Mouse (Mus musculus) regulatory T cell (primary cell): ENCODE measurements around the gene Abhd4.

ENCODE experiments used
- in situ Hi-C: fragments of 300-600 bp; cut with MboI, MseI; formaldehyde crosslinking; loops from one replicate; pipeline ENCODE4 v1.15.1; 2025; ENCODE audit warnings: high pct_unique_total_duplicates

Abhd4 gene

DNA sequence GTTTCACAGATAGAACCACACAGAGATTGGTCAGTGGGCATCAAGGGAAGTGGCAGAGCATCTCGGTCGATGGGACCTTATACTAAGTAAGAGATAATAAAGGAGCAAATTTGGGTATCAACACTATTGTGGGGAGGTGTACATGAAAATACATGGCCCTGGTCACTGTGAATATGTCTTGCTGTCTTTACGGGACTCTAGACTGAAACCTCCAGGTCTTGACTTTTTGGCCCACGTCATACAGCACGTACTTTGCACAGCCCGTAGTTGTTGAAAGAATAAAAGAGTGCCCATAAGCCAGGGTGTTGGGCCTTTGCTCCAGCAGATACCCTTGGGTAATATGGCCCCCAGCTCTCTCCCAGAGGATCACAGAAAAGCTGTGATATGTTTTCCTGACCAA lies 32.3 kb upstream of the Abhd4 start:
- in situ Hi-C loops = loop anchor here (25.0 kb wide), 1 partner anchor 1909 kb away; the partner anchor contains the start of gene Mettl3

DNA sequence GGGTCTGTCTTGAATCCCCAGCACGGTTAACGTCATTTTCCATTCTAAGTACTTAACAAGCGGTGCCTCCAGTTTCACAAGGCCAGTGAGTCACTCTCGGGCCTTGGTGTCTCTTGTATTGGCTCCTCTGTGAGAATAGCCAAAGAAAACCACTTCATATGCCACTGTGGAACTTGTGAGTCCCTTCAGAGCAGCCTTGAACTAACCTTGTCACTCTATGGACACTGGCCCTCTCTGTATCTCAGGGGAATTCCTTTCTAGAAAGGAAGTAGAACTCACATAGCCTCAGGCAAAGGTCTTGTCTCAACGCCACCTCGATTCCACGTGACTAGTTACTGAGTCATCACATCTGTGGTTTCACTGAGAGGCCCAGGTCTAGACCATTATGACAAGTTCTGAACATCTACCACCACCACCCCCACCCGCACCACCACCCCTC lies 31.7 kb upstream of the Abhd4 start:
- in situ Hi-C loops = loop anchor here (25.0 kb wide), 1 partner anchor 1910 kb away; the partner anchor contains the start of gene Mettl3

DNA sequence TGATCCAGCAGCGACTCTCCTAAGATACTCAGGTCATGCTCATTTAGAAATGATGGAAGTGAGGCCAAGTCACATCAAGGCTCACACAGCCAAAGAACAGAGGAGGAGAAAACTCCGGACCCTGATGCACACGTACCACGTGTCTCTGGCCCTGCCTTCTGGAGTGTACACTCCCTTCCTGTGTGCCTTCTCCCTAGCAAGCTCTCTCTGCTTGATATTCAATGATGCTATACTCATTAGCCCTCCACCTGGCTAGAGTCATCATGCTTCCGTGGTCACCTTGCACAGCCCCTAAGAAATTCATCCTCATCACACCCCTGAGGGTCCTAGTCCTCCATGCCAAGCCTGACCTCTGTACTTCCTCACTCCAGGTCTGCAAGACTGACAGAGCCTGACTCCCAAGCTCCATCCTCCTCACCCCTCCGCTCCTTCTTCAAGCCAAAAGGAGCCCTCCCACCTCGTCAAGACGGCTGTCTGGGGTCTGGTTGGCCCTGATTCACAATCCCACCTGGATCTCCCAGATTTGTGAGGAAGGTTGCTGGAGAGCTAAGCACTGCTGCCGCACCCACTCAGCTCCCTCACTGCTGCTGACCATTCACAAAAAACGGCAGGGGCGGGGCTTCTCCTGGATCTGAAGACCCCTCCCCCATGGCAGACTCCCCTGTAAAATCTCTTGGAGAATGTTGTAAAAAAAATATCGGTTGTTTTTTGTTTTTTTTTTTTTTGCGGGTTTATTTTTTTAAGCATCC lies 30.5 kb upstream of the Abhd4 start:
- in situ Hi-C loops = loop anchor here (25.0 kb wide), 1 partner anchor 1911 kb away; the partner anchor contains the start of gene Mettl3

DNA sequence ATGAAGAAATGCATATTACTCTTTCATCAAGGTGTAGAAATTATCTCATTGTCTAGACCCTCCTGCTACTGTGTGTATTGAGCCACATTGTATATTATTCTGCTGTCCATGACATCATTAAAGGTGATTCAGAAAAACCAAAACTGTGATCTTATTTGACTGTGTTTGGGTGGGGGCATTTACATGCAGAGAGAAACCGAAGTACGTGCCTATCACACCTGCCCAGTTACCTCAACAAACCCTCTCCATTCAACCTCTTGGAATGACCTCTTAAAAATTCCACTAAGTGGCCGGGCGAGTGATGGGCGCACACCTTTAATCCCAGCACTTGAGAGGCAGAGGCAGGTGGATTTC lies 29.9 kb upstream of the Abhd4 start:
- in situ Hi-C loops = loop anchor here (25.0 kb wide), 1 partner anchor 1912 kb away; the partner anchor contains the start of gene Mettl3

DNA sequence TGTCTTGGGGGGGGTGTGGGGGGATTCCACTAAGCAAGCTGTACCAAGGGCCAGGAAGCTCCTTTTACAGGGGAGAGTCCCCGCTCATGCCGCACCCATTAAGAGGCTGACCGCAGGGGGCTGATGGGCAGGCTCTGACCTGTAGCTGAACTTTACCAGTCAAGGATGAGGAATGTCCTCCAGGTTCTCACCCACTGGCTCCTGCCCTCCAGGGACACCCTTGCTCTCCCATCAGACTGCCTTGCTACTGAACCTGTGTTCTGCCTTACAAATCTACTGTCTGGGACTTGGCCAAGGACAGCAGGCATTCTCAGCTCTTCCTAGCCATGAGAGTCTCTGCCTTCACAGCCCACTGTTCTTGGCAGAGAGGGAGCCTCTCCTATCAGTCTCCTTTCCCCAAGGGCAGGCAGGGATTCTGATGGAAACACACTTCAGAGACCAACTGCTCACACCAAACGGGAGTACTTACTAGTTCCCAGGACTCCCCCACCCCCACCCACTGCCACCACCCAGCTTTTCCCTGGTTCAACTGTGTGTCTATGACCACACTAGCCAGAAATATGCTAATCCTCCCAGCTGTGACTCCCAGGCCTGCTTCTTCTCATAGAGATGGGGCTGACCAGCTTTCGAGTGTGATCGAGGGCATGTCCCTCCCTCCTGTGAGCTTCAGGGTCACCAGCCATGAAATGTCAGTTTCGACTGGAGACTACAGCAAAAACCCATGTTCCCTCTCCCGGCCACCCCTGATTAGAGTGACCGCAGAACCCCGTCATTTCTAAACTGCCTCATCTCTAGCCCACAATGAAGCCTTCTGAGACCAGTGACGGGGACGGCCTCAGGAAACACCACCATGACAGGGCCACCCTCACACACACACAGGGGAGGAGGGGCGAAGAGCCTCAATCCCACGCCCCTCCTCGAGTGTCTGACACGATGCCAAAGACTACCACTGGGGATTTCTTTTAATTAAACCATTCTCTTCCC lies 29.2 kb upstream of the Abhd4 start:
- in situ Hi-C loops = loop anchor here (25.0 kb wide), 1 partner anchor 1912 kb away; the partner anchor contains the start of gene Mettl3

DNA sequence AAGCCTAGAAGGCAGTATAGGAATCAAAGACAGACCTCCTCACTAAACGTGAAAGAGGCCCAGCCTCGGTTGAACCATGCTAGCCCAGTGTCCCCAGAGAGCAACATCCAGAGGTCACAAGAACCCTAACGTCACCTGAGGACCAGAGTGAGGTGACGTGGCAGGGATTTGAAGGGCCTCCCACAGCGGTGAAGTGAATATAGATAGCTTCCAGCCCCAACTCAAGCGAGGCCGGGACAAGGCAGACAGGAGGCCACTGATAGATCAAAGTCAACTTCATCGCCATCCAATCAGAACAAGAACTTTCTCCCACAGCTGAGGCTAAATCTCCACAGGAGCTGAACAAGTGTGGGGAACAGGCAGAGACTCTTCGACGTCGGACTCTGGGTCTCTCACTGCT lies 28.3 kb upstream of the Abhd4 start:
- in situ Hi-C loops = no loop called here

DNA sequence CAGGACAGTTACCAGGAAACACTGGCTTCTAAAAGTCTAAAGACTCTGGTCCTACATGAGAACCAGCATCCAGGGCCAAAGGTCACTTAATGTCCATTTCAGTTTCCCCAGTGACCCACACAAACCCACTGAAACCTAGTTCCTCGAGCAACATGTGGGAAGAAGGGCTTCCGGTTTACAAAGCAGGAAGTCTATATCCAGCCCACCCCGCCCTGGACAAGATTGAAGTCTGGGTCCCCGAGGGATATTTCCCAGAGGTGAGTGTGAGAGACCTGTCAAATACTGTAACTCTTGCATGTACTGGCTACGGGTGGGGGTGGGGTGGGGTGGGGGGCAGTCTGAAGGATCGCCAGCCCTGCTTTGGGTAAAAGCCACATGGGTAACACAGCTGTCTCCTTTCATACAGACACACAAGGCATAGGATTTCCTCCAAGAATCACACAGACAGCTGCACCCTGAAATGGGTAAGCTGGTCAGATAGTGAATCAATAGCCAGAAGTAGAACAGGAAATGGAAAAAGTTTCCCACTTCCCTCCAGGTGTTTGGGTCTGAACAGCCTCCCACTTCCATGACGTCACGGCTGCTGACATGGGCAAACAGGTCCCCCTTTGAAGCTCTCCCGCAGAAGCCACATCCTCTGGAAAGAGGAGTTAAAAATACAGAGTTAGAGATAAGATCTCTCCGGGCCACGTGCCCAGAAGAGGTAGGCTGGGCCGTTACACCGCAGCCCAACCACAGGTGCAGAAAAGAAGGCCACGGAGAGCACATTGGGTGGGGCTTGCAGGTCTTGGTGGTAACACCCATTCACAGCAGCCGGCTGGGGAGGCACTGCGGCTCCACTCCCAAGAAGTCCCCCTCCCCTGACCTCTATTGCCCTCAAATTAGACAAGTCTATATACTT lies 26.8 kb upstream of the Abhd4 start:
- in situ Hi-C loops = no loop called here

DNA sequence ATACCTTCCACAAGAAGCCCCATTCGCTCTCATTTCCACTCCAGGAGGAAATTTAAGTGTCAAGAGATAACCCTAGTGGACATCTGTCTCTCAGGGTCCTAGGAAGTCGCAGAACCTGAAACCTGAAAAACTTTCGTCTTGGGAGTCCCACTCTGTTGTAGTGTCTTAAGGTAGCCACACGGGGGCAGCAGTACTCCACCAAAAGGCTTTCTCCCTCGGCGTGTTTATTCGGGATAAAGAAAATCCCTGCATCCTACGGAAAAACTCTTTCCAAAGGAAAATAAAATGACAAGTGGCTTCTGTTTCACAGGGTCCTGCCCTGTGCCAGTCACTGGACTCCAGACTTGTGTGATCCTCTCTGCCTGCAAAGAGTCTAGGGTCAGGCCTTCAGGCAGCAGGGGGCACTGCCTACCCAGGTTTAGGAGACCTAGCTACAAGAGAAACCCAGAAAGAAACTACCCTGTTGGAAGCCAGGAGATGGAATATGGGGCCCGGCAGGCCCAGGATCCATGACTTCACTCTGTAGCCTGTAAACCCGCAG lies 26.0 kb upstream of the Abhd4 start:
- in situ Hi-C loops = no loop called here

DNA sequence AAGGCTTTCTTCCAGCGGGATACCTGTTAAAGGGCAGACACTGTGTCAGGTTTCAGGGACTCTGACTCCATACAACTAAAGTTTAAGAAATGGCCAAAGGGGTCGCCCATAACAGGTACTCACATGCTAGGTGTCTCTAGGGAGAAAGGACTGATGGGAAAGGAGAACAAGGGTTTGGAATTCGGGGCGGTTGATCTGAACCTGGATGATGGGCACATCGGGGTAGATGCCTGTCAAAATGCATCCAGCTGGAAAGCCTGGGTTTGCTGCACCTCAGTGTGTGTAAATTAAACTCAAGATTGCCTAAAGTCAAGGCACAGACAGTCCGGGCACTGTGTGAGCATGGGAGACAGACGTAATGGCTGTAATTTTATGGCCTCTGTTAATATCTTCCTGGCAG lies 25.5 kb upstream of the Abhd4 start:
- in situ Hi-C loops = no loop called here

DNA sequence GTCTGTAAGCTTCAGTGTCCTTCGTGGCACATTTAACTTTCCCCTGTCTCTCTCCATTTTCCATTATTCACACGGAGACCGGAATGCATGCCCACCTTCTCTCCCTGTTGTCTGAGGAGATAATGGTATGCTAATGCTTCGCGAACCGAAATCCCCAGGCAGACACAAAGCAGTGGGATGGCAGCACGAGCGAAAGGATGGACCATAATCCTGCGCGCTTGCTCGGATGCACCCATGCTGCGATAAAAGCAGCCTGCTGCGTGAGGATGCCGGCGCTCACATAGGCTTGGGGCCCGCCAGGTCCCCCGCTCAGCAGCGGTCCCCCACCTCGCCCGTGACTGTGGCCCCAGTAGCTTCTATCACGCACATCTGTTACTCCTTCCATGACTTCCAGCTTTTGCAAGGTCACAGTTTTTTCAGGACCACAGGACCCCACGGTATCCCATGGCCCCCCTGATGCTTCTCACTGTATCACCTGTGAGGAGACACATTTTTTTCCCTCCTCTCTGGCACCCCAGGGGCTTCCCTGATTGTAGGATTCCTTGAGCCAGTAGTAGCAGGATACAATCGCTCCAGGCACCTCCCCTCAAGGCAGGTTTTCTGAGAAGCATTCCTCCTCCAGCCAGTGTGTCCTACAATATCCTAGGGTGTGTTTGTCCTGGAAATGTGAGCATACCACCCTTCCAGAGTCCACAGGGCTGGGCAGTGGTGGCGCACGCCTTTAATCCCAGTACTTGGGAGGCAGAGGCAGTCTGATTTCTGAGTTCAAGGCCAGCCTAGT lies 24.9 kb upstream of the Abhd4 start:
- in situ Hi-C loops = no loop called here

DNA sequence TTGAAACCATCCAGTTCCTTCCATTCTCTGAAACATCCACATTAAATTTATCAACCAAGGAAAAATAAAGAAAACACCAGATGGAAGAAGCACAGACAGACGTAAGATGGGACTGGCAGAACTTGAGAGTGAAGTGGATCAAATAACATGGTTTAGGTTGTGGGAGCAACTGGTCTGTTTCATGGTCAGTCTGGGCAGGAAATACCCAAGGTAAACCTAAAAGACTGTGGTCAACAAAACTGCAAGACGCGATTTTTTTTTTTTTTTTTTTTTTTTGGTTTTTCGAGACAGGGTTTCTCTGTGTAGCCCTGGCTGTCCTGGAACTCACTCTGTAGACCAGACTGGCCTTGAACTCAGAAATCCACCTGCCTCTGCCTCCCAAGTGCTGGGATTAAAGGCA lies 24.1 kb upstream of the Abhd4 start:
- in situ Hi-C loops = loop anchor here (5.0 kb wide), 1 partner anchor 197 kb away; the partner anchor contains the start of gene Mrpl52

DNA sequence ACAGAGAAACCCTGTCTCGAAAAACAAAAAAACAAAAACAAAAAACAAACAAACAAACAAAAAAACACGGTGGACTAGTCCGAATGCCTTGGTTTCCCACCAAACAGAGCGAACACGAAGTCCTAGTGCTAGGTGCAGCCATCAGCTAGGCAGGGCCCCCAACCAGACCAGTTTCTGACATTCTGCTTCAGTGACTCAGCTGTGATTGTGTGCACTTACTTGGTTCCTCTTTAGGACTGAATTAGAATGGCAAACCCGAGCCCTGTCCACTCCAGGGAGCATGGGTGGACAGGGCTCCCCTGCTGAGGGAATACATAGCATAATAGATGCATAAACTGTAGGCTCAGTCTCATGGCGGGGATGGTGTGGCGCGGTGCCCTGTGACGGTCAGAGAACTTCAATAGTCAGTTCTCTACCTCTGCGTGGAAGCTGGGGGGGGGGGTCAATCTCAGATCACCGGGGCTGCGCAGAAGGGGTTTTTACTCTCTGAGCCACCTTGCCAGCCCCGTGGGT lies 23.3 kb upstream of the Abhd4 start:
- in situ Hi-C loops = loop anchor here (5.0 kb wide), 1 partner anchor 197 kb away; the partner anchor contains the start of gene Mrpl52

DNA sequence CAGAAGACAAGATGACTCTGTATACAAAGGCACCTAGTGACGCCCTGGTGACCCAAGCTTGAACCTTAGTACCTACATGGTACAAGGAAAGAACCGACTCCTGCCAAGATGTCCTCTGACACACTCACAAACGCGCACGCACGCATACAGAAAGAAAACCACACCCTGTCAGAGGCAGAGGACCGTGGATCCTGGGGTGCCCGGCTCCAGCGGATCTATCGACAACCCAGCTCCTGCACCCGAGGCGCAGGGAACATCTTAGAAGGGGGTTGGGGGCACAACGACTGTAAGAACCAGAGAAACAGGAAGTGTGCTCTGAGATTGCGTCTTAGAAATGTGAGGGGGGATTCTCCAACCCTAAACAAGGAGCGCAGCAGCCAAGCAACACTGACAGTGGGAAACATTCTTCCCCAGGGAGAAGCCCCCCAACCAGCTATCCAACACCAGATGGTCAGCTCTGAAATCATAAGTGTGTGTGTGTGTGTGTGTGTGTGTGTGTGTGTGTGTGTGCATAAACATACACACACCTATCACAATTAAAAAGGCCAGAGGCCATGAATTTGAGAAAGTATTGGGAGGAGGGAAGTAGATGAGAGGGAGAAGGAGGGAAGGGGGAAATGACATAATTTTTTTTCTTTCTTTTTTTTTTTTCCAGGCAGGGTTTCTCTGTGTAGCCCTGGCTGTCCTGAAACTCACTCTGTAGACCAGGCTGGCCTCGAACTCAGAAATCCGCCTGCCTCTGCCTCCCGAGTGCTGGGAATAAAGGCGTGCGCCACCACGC lies 22.6 kb upstream of the Abhd4 start:
- in situ Hi-C loops = loop anchor here (5.0 kb wide), 1 partner anchor 196 kb away; the partner anchor contains the start of gene Mrpl52

DNA sequence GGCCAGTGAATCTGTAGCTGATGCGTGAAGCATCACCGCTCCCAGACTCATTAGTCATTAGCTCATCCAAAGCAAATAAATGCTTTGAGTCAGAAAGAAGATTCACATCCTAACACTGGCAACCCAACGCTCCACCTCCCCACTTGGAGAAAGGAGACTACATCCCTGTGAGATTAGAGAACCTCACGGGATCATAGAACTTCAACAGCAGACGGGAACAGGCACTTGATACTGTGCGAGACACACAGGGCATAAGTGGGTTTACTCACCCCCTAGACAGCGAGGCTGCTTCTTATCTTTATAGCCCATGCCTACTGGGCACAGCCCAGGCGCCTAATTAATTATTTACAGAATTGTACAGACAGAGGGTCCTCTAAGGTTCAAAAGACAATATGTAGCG lies 21.8 kb upstream of the Abhd4 start:
- in situ Hi-C loops = loop anchor here (5.0 kb wide), 1 partner anchor 195 kb away; the partner anchor contains the start of gene Mrpl52

DNA sequence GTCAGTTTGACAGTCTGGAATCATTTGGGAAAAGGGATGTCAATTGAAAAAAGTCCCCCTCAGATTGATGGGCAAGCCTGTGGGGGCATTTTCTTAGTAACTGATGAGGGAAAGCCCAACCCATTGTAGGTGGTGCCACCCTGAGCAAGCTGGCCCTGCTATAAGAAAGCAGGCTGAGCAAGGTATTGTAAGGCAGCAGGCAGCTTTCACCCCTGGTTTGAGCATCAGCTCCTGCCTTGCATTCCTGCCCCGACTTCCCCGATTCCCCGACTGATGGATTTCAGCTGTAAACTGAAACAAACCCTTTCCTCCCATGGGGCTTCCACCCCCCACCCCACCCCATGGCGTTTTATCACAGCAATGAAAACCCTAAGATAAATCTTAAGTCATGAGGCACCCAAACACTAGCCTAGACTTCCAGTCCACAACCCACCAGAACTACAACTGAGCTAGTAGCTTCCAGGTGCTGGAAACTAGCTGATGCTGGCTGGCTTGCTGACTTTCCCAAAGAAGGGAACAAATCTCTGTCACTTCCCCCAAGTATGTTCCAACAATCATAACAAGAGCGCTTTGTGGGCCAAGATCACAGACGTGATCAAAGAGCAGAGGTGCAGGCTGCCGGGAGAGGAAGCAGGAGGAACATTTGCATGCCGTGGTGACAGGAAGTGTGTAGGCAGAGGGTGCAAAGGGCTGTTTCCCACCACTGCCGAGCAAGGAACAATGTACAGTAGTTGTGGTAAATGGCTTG lies 21.0 kb upstream of the Abhd4 start:
- in situ Hi-C loops = loop anchor here (5.0 kb wide), 1 partner anchor 194 kb away; the partner anchor contains the start of gene Mrpl52

DNA sequence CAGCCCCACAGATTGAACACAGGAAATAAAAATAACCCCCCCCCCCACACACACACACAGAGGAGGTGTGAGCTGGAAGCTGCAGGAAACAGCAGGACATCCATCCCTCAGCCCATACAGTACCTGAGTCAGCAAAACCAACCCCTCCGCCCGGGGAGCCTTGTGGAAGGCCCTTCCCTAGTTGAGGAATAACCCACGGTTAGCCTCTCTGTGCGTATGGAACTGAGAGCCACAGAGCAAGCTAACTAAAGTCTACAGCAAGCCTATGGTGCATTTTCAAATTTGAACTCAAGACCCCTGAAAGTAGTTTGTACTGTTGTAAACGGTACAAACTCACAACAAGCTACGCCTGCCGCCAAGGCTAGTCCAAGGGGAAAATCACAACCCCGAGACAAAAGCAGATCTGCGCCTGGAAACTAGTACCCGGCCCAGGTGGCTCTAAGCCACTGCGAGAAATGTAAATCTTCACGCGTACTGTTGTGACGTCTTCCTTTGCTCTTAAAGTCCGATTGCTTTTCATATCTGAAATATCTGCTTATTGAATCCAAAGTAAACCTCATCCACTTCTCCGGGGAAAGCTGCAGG lies 20.3 kb upstream of the Abhd4 start:
- in situ Hi-C loops = loop anchor here (5.0 kb wide), 1 partner anchor 194 kb away; the partner anchor contains the start of gene Mrpl52

DNA sequence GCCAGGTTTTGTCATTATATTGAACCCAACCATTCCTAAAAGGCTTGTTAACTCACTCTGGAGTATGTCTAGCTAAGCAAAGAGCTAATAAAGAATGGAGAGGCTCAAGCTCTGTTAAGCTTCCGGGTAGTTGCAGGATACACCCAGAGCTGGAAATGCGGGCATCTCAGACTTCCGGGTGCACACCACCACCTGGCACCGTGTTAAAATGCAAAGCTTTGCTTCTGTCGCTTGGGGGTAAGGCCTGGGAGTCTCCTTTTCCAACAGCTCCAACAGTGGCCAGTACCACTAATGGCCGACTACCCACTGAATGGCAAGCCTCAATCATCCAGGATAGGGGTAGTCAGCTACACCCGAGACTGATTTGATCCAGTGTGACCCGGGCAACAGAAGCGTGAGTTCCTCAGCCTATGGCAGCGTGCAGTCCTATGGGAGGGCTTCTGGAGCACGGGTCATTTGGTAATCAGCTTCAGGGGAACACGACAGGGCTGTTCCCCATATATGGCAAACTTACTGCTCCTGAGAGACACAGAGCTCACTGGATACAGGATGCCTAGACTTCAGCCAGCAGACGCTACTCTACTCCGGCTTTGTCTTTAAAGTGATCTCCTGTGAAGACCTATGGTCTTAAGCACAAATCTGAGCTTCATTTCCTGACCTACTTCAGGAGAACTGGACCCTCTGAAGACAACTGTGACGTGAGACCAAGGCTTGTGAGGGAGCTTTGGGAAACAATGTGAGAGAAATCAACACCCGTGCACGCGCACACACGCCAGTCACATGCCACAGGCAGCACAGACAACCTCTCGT lies 19.6 kb upstream of the Abhd4 start:
- in situ Hi-C loops = loop anchor here (5.0 kb wide), 1 partner anchor 193 kb away; the partner anchor contains the start of gene Mrpl52
